Mouse (Mus musculus) CH12.LX (cell line): Measurements from ENCODE around the gene Gm20388.

Experiments used
- CHD1 ChIP-seq: IDR thresholded peaks from 2 replicates; pipeline ENCODE4 v1.6.1; 2012; ENCODE audit warnings: low read depth, low read length, improper control_type of control experiment, inconsistent platforms
- CTCF ChIP-seq, 2 experiments: IDR thresholded peaks in 1 of 2; conservative IDR thresholded peaks in 1 of 2; 2 replicates each; pipeline ENCODE4 v1.5.1; 2011 to 2012; ENCODE audit warnings: low read depth in 2 of 2, low read length in 2 of 2, improper control_type of control experiment in 1 of 2, inconsistent platforms in 1 of 2, mild to moderate bottlenecking in 1 of 2, moderate library complexity in 1 of 2
- EP300 ChIP-seq: IDR thresholded peaks from 2 replicates; pipeline ENCODE4 v1.6.1; 2011; ENCODE audit warnings: low read length, improper control_type of control experiment
- ETS1 ChIP-seq: conservative IDR thresholded peaks from 2 replicates; pipeline ENCODE4 v1.6.1; 2012; ENCODE audit warnings: low read depth, mild to moderate bottlenecking, inconsistent platforms, low read length, improper control_type of control experiment, moderate library complexity
- JUND ChIP-seq: conservative IDR thresholded peaks from 2 replicates; pipeline ENCODE4 v1.6.1; 2011; ENCODE audit warnings: low read depth, low read length, improper control_type of control experiment
- MAX ChIP-seq: IDR thresholded peaks from 2 replicates; pipeline ENCODE4 v1.6.1; 2011; ENCODE audit warnings: low read length, improper control_type of control experiment
- NRF1 ChIP-seq: IDR thresholded peaks from 2 replicates; pipeline ENCODE4 v1.6.1; 2014; ENCODE audit warnings: low read depth, mild to moderate bottlenecking, inconsistent platforms, low read length, improper control_type of control experiment, moderate library complexity
- POLR2A ChIP-seq: IDR thresholded peaks from 2 replicates; pipeline ENCODE4 v1.6.1; 2011; ENCODE audit warnings: low read depth, mild to moderate bottlenecking, improper control_type of control experiment, low read length
- SIN3A ChIP-seq: IDR thresholded peaks from 2 replicates; pipeline ENCODE4 v1.6.1; 2012; ENCODE audit warnings: low read length, improper control_type of control experiment, inconsistent platforms
- UBTF ChIP-seq: IDR thresholded peaks from 2 replicates; pipeline ENCODE4 v1.6.1; 2012; ENCODE audit warnings: low read depth, mild to moderate bottlenecking, inconsistent platforms, low read length, improper control_type of control experiment, moderate library complexity
- ZC3H11A ChIP-seq: IDR thresholded peaks from 2 replicates; pipeline ENCODE4 v1.6.1; 2012; ENCODE audit warnings: low read depth, mild to moderate bottlenecking, inconsistent platforms, low read length, improper control_type of control experiment

- no peak; the same call in 1 of the 2 replicates for TF ChIP-seq ETS1
- no peak for TF ChIP-seq POLR2A
- no peak for TF ChIP-seq EP300
- TF ChIP-seq ZC3H11A: no peak
- TF ChIP-seq MAX: no peak
- no peak for TF ChIP-seq CHD1
- TF ChIP-seq CTCF (conservative IDR thresholded peaks at IDR 0.05 in 1 of 2, IDR thresholded peaks at IDR 0.05 in 1 of 2; ENCODE audit: low read depth in 2 of 2, low read length in 2 of 2): no peak
- no peak for TF ChIP-seq UBTF
- no peak for TF ChIP-seq NRF1
- no peak for TF ChIP-seq SIN3A
- no peak for TF ChIP-seq JUND
Observed at GRCm38 (mm10) chr8:120556198-120556892, 645.7 kb downstream of the Gm20388 start.
